Mouse (Mus musculus) mammary gland, adult 2 months (tissue): ENCODE results near the gene Iqcn. TPM values are rescaled to one million over a fixed set of nuclear protein-coding genes. Genes with fewer than 3 reads are reported as not detected.

Experiments
- polyA plus RNA-seq: library from polyadenylated mRNA; depleted of rRNA; stranded (reverse); fragments of >200 nt; gene quantifications from 2 replicates; pipeline ENCODE4 v1.2.3, GENCODE M21; 2012; ENCODE audit warnings: low replicate concordance; rRNA removed

Iqcn gene
- polyA plus RNA-seq, result 0.03 and 0.04 TPM in 2 replicates

DNA sequence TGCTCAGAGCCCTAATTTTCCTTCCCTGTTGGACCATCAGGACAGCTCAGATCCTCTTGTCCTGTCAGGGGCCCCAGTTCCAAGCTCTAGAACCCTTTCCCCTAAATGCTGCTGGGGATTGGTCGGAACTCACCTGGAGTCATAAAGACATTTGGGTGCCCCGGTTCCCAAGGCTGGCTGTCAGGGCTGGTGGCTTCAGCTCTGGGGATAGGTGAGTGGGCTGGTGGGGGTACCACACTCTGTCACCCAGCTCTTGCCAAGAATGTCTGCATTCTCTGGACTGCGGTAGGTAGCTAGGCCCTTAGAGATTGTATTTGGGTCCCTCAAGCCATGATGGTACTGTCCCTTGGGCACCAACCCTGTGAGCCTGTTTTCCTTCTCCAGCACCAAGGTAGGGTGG is at the start of gene Iqcn:
Iqcn (plus strand) TSS at position 171 of the 400 bp plus-strand sequence.

GRCm38 (mm10) chr8:70660273-70660725 is 43.0 kb upstream of the Iqcn start, which contains the start of gene Pgpep1:
TSS of gene Pgpep1 (minus strand) at chr8:70660388.

GRCm38 (mm10) chr8:70673079-70673856 is 30.0 kb upstream of the Iqcn start, which contains the start of gene Lsm4:
TSS of gene Lsm4 (plus strand) at chr8:70673248.

GRCm38 (mm10) chr8:70698310-70699109 is 4.7 kb upstream of the Iqcn start, which contains the start of gene Jund:
TSS of gene Jund (plus strand) at chr8:70698949.

GRCm38 (mm10) chr8:70718297-70718696 is 15.0 kb downstream of the Iqcn start, which contains the start of gene Gm3336:
TSS of gene Gm3336 (plus strand) at chr8:70718543.

GRCm38 (mm10) chr8:70723486-70724210 is 20.4 kb downstream of the Iqcn start, which contains the start of gene Pde4c:
TSS of gene Pde4c (plus strand) at chr8:70723720.

DNA sequence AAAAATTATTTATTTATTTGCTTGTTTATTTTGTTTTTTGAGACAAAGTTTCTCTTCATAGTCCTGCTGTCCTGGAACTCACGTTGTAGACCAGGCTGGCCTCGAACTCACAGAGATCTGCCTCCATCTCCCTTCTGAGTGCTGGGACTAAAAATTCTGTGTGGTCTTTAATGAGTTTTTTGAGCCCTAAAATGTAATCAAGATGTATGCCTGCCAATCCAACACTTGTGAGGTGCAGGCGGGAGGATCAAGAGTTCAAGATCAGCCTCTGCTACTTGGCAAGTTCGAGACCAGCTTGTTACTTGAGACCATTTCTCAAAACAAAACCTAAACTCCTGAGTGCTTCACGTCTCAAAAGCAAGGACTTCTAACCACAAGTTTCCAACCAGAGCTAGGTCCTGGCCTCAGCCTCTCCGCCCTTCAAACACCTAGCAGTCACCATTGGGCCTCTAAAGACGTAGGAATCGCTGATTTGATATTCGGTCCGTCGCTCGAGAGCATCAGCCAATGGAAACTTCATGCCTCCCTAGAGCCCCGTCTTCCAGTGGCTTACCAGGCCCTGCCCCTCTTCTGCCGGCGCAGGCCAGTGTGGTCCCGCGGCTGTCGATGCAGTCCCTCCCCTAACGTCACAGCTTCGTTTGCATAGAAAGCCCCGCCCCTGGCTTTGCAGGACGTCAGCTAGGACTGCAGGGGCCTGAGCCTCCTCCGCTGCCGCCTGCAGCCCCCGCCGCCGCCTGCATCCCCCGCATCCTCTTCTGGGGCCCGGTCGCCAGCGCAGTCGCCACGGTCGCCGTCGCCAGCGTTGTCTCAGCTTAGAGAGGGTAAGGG is 51.0 kb downstream of the Iqcn start, which contains the start of gene Rab3a:
Rab3a (plus strand) TSS at position 637 of the 828 bp plus-strand sequence.

GRCm38 (mm10) chr8:70760775-70761406 is 57.6 kb downstream of the Iqcn start, which contains the start of gene Mpv17l2:
TSS of gene Mpv17l2 (minus strand) at chr8:70760946.

Other genes with a start within 250 kb of the Iqcn start
- 53.4 and 80.6 TPM in 2 replicates for gene Klhl26, start 226.5 kb upstream of the Iqcn start, polyA plus RNA-seq
- gene Tmem59l, start 216.1 kb upstream of the Iqcn start, polyA plus RNA-seq, result 0.42 and 0.50 TPM in 2 replicates
- gene Crlf1, start 210.3 kb upstream of the Iqcn start, polyA plus RNA-seq, result 5.2 and 5.7 TPM in 2 replicates
- gene Rex1bd, start 196.7 kb upstream of the Iqcn start, polyA plus RNA-seq, result 240 and 366 TPM in 2 replicates
- 371 and 768 TPM in 2 replicates for gene Uba52, start 192.7 kb upstream of the Iqcn start, polyA plus RNA-seq
- gene Fkbp8, start 175.7 kb upstream of the Iqcn start, polyA plus RNA-seq, result 331 and 487 TPM in 2 replicates
- gene Kxd1, start 175.5 kb upstream of the Iqcn start, polyA plus RNA-seq, result 82.7 and 119 TPM in 2 replicates
- 29.0 and 40.3 TPM in 2 replicates for gene Ell, start 164.0 kb upstream of the Iqcn start, polyA plus RNA-seq
- gene Isyna1, start 109.1 kb upstream of the Iqcn start, polyA plus RNA-seq, result 107 and 194 TPM in 2 replicates
- gene Ssbp4, start 94.6 kb upstream of the Iqcn start, polyA plus RNA-seq, result 143 and 413 TPM in 2 replicates
- 23.8 and 34.0 TPM in 2 replicates for gene Lrrc25, start 87.3 kb upstream of the Iqcn start, polyA plus RNA-seq
- gene Gdf15, start 71.0 kb upstream of the Iqcn start, polyA plus RNA-seq, result 1.3 and 4.8 TPM in 2 replicates
- gene Pgpep1, start 43.1 kb upstream of the Iqcn start, polyA plus RNA-seq, result 36.5 and 50.6 TPM in 2 replicates
- gene Lsm4, start 30.2 kb upstream of the Iqcn start, polyA plus RNA-seq, result 62.1 and 102 TPM in 2 replicates
- 185 and 938 TPM in 2 replicates for gene Jund, start 4.5 kb upstream of the Iqcn start, polyA plus RNA-seq
- gene Gm3336, start 15.1 kb downstream of the Iqcn start, polyA plus RNA-seq, result 0.20 and 0.50 TPM in 2 replicates
- 5.5 and 6.5 TPM in 2 replicates for gene Pde4c, start 20.3 kb downstream of the Iqcn start, polyA plus RNA-seq
- 32.7 and 43.5 TPM in 2 replicates for gene Rab3a, start 51.2 kb downstream of the Iqcn start, polyA plus RNA-seq
- gene Mpv17l2, start 57.5 kb downstream of the Iqcn start, polyA plus RNA-seq, result 69.3 and 175 TPM in 2 replicates
- gene Pik3r2, start 73.3 kb downstream of the Iqcn start, polyA plus RNA-seq, result 149 and 256 TPM in 2 replicates
- 90.3 and 270 TPM in 2 replicates for gene Mast3, start 101.6 kb downstream of the Iqcn start, polyA plus RNA-seq
- gene Il12rb1, start 105.0 kb downstream of the Iqcn start, polyA plus RNA-seq, result 2.4 and 4.3 TPM in 2 replicates
- 47.5 and 97.3 TPM in 2 replicates for gene Arrdc2, start 136.3 kb downstream of the Iqcn start, polyA plus RNA-seq
- 12.7 and 19.0 TPM in 2 replicates for gene Kcnn1, start 159.8 kb downstream of the Iqcn start, polyA plus RNA-seq
- 38.1 and 57.1 TPM in 2 replicates for gene Ccdc124, start 170.5 kb downstream of the Iqcn start, polyA plus RNA-seq
- 118 and 221 TPM in 2 replicates for gene Slc5a5, start 189.3 kb downstream of the Iqcn start, polyA plus RNA-seq
- gene Rpl18a, start 194.0 kb downstream of the Iqcn start, polyA plus RNA-seq, result 5,038 and 8,367 TPM in 2 replicates
- gene Map1s, start 202.5 kb downstream of the Iqcn start, polyA plus RNA-seq, result 52.8 and 110 TPM in 2 replicates